Mouse (Mus musculus) midbrain, embryonic 11.5 days (tissue): Measurements from ENCODE around the gene Vcam1. TPM values are rescaled to one million over a fixed set of nuclear protein-coding genes. Genes with fewer than 3 reads are reported as not detected.

Experiments
- ATAC-seq: fragments of 200-750 bp; cut with Nextera tagmentation; 2 replicates; pipeline ENCODE4 v1.8.0; 2017; ENCODE audit warnings: moderate TSS enrichment, moderate library complexity; ENCODE audit not compliant: low FRiP score
- DNase-seq: peaks from one replicate; pipeline ENCODE4 v3.0.0; 2015; ENCODE audit warnings: low spot score; ENCODE audit errors: missing footprints
- H3K27ac ChIP-seq: fragments of 300-500 bp; sonication (generic); 2 replicates; pipeline ENCODE4 v1.5.1; 2014; ENCODE audit warnings: low read depth, low read length
- H3K27me3 ChIP-seq: fragments of 300-500 bp; sonication (generic); 2 replicates; pipeline ENCODE4 v1.6.1; 2014; ENCODE audit warnings: mild to moderate bottlenecking, low read length, moderate library complexity, mixed read lengths; ENCODE audit not compliant: control insufficient read depth, insufficient read depth
- H3K36me3 ChIP-seq: fragments of 300-500 bp; sonication (generic); 2 replicates; pipeline ENCODE4 v1.6.1; 2014; ENCODE audit warnings: mild to moderate bottlenecking, low read length, moderate library complexity, mixed read lengths; ENCODE audit not compliant: control insufficient read depth, insufficient read depth
- H3K4me1 ChIP-seq: fragments of 300-500 bp; sonication (generic); 2 replicates; pipeline ENCODE4 v1.6.1; 2014; ENCODE audit warnings: low read length; ENCODE audit not compliant: control insufficient read depth, insufficient read depth
- H3K4me2 ChIP-seq: fragments of 300-500 bp; sonication (generic); 2 replicates; pipeline ENCODE4 v1.6.1; 2014; ENCODE audit warnings: mild to moderate bottlenecking, moderate library complexity
- H3K4me3 ChIP-seq: fragments of 300-500 bp; sonication (generic); 2 replicates; pipeline ENCODE4 v1.5.1; 2014; ENCODE audit warnings: low read depth, low read length
- H3K9ac ChIP-seq: fragments of 300-500 bp; sonication (generic); 2 replicates; pipeline ENCODE4 v1.6.1; 2014; ENCODE audit warnings: low read length
- H3K9me3 ChIP-seq: fragments of 300-500 bp; sonication (generic); 2 replicates; pipeline ENCODE4 v1.6.1; 2016; ENCODE audit warnings: low read length; ENCODE audit not compliant: control insufficient read depth
- WGBS: fragments of 180-500 bp; shearing (Covaris S2); extraction: QIAGEN DNeasy Blood & Tissue Kit; methylation state at CpG from one replicate; pipeline ENCODE4 v1.1.7; 2014; 5-methylcytosine and 5-hydroxymethylcytosine counted together
- polyA plus RNA-seq: library from polyadenylated mRNA; unstranded; fragments of >200 nt; fragmentation: Nextera tagmentation; extraction: Ambion mirVana; gene quantifications from 2 replicates; pipeline ENCODE4 v1.2.1, GENCODE M21; 2014

Gene Vcam1
- polyA plus RNA-seq, 1 experiment from 2014 or later: 54.2 TPM

- DNase-seq (peak; percentile 85), ATAC-seq (no peak)
- WGBS: 32% methylated on average over 4 of the region's 4 CpGs
- H3K27ac ChIP-seq: no peak overlapping the region
- no peaks in the 10 kb centered on the region for H3K36me3 ChIP-seq
- H3K9me3 ChIP-seq: no peaks in the 10 kb centered on the region
- H3K4me3 ChIP-seq: no peak overlapping the region
- H3K9ac ChIP-seq: no peak overlapping the region
- H3K4me2 ChIP-seq: peak overlapping the region; percentile 34; the same call in 1 of the 2 replicates
- H3K4me1 ChIP-seq: peaks cover 14% of the 10 kb centered on the region
- H3K27me3 ChIP-seq: no peaks in the 10 kb centered on the region
Observed at GRCm38 (mm10) chr3:116129841-116130595, 530 bp upstream of the Vcam1 start.

GRCm38 (mm10) chr3:116128311-116129204 is 930 bp downstream of the Vcam1 start:
- Histone ChIP-seq H3K27ac (peak overlapping the region; percentile 46; the same call in 1 of the 2 replicates), H3K9ac (peak overlapping the region; percentile 53), H3K4me1 (peaks cover 14% of the 10 kb centered on the region), H3K4me3 (peak overlapping the region; percentile 32), H3K36me3 (no peaks in the 10 kb centered on the region; the same call in 1 of the 2 replicates), H3K4me2 (peak overlapping the region; percentile 34), H3K27me3 (no peaks in the 10 kb centered on the region), H3K9me3 (no peaks in the 10 kb centered on the region)
- DNase-seq (peak; percentile 91), ATAC-seq (peak; percentile 56)
- whole genome bisulfite sequencing: 46% methylated on average over 18 of the region's 18 CpGs

GRCm38 (mm10) chr3:116127836-116128235 is 1.7 kb downstream of the Vcam1 start:
- H3K27ac ChIP-seq: no peak overlapping the region
- H3K4me2 ChIP-seq: peak overlapping the region; percentile 34
- H3K27me3 ChIP-seq: no peaks in the 10 kb centered on the region
- peak overlapping the region; percentile 53; the same call in 1 of the 2 replicates for H3K9ac ChIP-seq
- no peaks in the 10 kb centered on the region; the same call in 1 of the 2 replicates for H3K36me3 ChIP-seq
- WGBS: 62% methylated on average over 3 of the region's 3 CpGs
- H3K4me3 ChIP-seq: peak overlapping the region; percentile 32
- ATAC-seq: no peak
- no peaks in the 10 kb centered on the region for H3K9me3 ChIP-seq
- H3K4me1 ChIP-seq: peaks cover 14% of the 10 kb centered on the region
- DNase-seq: peak; percentile 82

GRCm38 (mm10) chr3:116127281-116127680 is 2.2 kb downstream of the Vcam1 start:
- ATAC-seq (no peak), DNase-seq (peak; percentile 89)
- H3K4me3 ChIP-seq: peak overlapping the region; percentile 12
- H3K9ac ChIP-seq: no peak overlapping the region; the same call in 1 of the 2 replicates
- peak overlapping the region; percentile 41 for H3K4me2 ChIP-seq
- H3K4me1 ChIP-seq: peaks cover 14% of the 10 kb centered on the region
- H3K27ac ChIP-seq: no peak overlapping the region
- 39% methylated on average over 2 of the region's 2 CpGs for WGBS
- H3K9me3 ChIP-seq: no peaks in the 10 kb centered on the region
- H3K27me3 ChIP-seq: no peaks in the 10 kb centered on the region
- no peaks in the 10 kb centered on the region; the same call in 1 of the 2 replicates for H3K36me3 ChIP-seq

- Histone ChIP-seq H3K9me3 (no peaks in the 10 kb centered on the region), H3K4me3 (peak overlapping the region; percentile 12), H3K27ac (0 out of 2 replicates have a peak overlapping the region, but pooled peaks have one; percentile 4), H3K4me2 (peak overlapping the region; percentile 41), H3K4me1 (peaks cover 14% of the 10 kb centered on the region), H3K9ac (peak overlapping the region; percentile 28), H3K27me3 (no peaks in the 10 kb centered on the region), H3K36me3 (no peaks in the 10 kb centered on the region; the same call in 1 of the 2 replicates)
- ATAC-seq (peak; percentile 64), DNase-seq (peak; percentile 90)
- WGBS: 36% methylated on average over 7 of the region's 7 CpGs
Observed at GRCm38 (mm10) chr3:116126508-116127190, 2.8 kb downstream of the Vcam1 start.

GRCm38 (mm10) chr3:116126070-116126469 is 3.4 kb downstream of the Vcam1 start:
- Histone ChIP-seq H3K9ac (no peak overlapping the region), H3K27ac (no peak overlapping the region), H3K4me3 (no peak overlapping the region), H3K4me2 (peak overlapping the region; percentile 41), H3K36me3 (no peaks in the 10 kb centered on the region; the same call in 1 of the 2 replicates), H3K4me1 (peaks cover 14% of the 10 kb centered on the region), H3K9me3 (no peaks in the 10 kb centered on the region), H3K27me3 (no peaks in the 10 kb centered on the region)
- DNase-seq (peak; percentile 88), ATAC-seq (0 out of 2 replicates have a peak, but pooled peaks have one; percentile 12)
- 11% methylated on average over 4 of the region's 4 CpGs for WGBS

- no peak overlapping the region for H3K4me3 ChIP-seq
- 94% methylated on average over 3 of the region's 3 CpGs for WGBS
- H3K27me3 ChIP-seq: no peaks in the 10 kb centered on the region
- no peak for ATAC-seq
- H3K36me3 ChIP-seq: no peaks in the 10 kb centered on the region; the same call in 1 of the 2 replicates
- DNase-seq: no peak
- no peak overlapping the region for H3K4me2 ChIP-seq
- H3K9me3 ChIP-seq: no peaks in the 10 kb centered on the region
- no peak overlapping the region for H3K9ac ChIP-seq
- H3K27ac ChIP-seq: no peak overlapping the region
- peaks cover 10% of the 10 kb centered on the region for H3K4me1 ChIP-seq
Observed at GRCm38 (mm10) chr3:116123827-116124226, 5.7 kb downstream of the Vcam1 start.

GRCm38 (mm10) chr3:116122696-116123095 is 6.8 kb downstream of the Vcam1 start:
- no peaks in the 10 kb centered on the region; the same call in 1 of the 2 replicates for H3K36me3 ChIP-seq
- 91% methylated on average over 4 of the region's 4 CpGs for WGBS
- no peak overlapping the region for H3K4me3 ChIP-seq
- H3K27me3 ChIP-seq: no peaks in the 10 kb centered on the region
- H3K27ac ChIP-seq: no peak overlapping the region
- no peak overlapping the region for H3K9ac ChIP-seq
- H3K4me1 ChIP-seq: peaks cover 10% of the 10 kb centered on the region
- no peak for DNase-seq
- no peak for ATAC-seq
- H3K4me2 ChIP-seq: no peak overlapping the region
- no peaks in the 10 kb centered on the region for H3K9me3 ChIP-seq
